Mouse (Mus musculus): ENCODE results near the gene Plcb4. TPM values are rescaled to one million over a fixed set of nuclear protein-coding genes. Genes with fewer than 3 reads are reported as not detected.

Plcb4 gene
- total RNA-seq, 2 experiments from 2014 or later: 32.5 to 51.6 TPM

DNA sequence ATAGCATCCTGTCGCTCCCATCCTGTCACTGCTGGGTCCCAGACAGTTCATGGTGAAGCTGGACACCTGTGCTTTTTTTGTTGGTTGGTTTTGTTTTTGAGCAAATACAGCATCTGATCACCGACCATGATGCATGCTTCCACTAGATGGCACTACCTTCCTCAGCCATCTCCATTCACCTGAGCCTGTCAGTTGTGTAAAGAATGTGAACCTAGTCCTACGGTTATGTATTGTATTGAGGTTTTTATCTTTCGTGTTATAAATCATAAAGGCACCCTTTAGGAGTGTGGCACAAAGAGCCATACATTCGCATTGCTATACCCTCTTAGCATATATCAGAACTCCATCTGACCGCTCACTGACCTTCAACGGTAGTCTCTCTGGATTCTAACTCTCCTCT is 343.3 kb downstream of the Plcb4 start:
- DNase-seq: no peak

GRCm38 (mm10) chr2:136003836-136004235 is 345.0 kb downstream of the Plcb4 start:
- no peak for DNase-seq

DNA sequence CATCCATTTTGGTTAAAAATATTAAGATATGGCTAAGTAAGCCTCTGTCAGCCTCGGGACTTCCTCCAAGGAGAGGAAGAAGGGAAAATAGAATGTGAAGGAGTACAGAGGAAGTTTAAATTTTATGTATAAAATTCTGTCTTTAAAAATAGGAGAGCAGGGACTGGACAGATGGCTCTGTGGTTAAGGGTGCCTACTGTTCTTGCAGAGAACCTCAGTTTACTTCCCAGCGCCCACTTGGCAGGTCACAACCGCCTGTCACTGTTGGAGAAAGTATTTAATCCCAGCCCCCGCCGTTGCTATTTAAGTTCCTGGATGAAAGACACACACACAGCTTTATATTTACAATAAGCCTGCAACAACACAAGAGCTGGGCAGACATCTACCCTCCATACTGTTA is 347.5 kb downstream of the Plcb4 start:
- no peak for DNase-seq

- no peak for DNase-seq
Observed at GRCm38 (mm10) chr2:136012759-136013158, 353.9 kb downstream of the Plcb4 start.

DNA sequence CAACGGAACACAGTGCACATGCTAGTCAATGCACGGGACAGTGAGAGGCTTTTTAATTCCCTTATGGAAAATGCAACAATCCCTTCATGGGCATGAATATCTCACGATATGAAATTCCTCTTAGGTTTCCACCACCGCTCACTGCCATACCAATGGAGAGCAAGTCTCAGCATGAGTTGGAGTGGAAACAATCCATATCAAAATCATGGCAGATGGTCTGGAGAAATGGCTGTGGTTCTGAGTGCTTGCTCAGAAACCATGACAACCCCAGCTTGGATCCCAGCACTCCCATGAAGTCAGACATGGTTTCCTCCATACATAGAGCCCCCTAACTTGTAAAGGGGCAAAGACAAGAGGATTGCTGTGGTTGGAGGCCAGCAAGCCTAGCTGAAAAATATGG is 389.7 kb downstream of the Plcb4 start:
- DNase-seq: no peak

- no peak for DNase-seq
Observed at GRCm38 (mm10) chr2:136050793-136051615, 392.2 kb downstream of the Plcb4 start.

- no peak for DNase-seq
Observed at GRCm38 (mm10) chr2:136051688-136052289, 393.0 kb downstream of the Plcb4 start, which contains the start of gene Lamp5. Lamp5 (plus strand) TSS chr2:136052239.

DNA sequence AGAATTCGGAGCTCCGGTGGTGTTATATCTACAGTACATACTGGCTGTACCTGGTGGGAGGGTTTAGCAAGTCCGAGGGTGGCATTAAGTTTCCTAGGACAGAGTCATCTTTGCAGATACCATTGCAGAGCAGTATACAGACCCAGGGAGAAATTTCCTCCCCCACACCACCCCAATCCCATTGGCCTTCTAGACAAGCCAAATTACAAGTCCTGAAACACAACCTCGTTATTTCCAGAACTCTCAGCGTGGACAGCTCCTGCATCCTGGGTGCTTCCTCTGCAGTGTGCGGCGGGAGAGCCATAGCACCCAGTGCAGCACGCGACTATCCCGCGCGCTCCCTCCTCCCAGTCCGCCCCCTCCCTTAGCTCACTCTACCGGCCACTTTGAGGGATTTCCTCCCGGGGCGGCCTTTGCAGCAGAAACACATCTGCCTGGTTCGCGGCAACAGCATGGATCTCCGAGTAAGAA is 399.1 kb downstream of the Plcb4 start:
- DNase-seq: no peak

- DNase-seq: no peak
Observed at GRCm38 (mm10) chr2:136058398-136058797, 399.6 kb downstream of the Plcb4 start.

- DNase-seq: no peak
Observed at GRCm38 (mm10) chr2:136059029-136059669, 400.3 kb downstream of the Plcb4 start.

All from adrenal gland, postnatal 36 days (tissue).